Mouse (Mus musculus): ENCODE measurements around the gene Trnp1.

DNA sequence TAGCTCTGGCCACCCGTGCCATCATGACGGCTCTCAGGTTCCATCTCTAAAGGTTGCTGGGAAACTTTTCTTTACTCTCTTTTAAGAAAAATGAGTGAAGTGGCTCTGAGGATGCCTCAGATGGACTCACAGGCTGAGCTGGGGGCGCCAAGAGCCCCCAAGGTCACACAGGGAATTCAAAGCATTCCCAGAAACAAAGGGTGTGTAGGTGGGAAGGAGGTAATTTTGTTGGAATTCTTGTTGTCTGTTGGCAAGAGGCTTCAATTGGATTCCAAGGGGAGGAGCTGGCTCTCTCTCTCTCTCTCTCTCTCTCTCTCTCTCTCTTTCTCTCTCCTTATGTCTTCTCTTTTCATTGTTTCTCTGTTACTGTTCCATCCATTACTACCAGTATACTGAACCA, 56.2 kb downstream of the Trnp1 start:
- no peak for TF ChIP-seq CTCF (IDR thresholded peaks at IDR 0.05; ENCODE audit: low read depth, low read length)
- no peak for TF ChIP-seq POLR2A (IDR thresholded peaks at IDR 0.05; ENCODE audit: extremely low read depth, insufficient read depth, low read length)

Measured in liver, adult 2 months (tissue).